Mouse (Mus musculus) liver, embryonic 14.5 days (tissue): Measurements from ENCODE around the gene 4930524B15Rik.

Experiments used
- CTCF ChIP-seq: IDR thresholded peaks from 2 replicates; pipeline ENCODE4 v1.5.1; 2016; ENCODE audit warnings: antibody characterized with exemption, low read depth, control low read depth
- EP300 ChIP-seq: IDR thresholded peaks from 2 replicates; pipeline ENCODE4 v1.6.1; 2016; ENCODE audit warnings: antibody characterized with exemption, low read depth

GRCm38 (mm10) chr11:31963993-31964392, 1.4 kb upstream of the 4930524B15Rik start:
- no peak for TF ChIP-seq EP300
- TF ChIP-seq CTCF = no peak
